Mouse (Mus musculus): ENCODE results near the gene F10.

- TF ChIP-seq CTCF (IDR thresholded peaks at IDR 0.05; ENCODE audit: low read depth, low read length) = no peak
- TF ChIP-seq EP300 (IDR thresholded peaks at IDR 0.05; ENCODE audit: insufficient read depth, low read depth, low read length) = no peak
- no peak for TF ChIP-seq POLR2A (IDR thresholded peaks at IDR 0.05; ENCODE audit: insufficient read depth, low read length)
Measured at GRCm38 (mm10) chr8:13025487-13026224, 11.5 kb upstream of the F10 start, which contains the start of gene F7.

Measured in ES-Bruce4 (cell line).